Mouse (Mus musculus): ENCODE results near the gene Acadvl. TPM values are rescaled to one million over a fixed set of nuclear protein-coding genes. Genes with fewer than 3 reads are reported as not detected.

Acadvl gene
- total RNA-seq, 2 experiments from 2014 or later: 266 to 502 TPM

DNA sequence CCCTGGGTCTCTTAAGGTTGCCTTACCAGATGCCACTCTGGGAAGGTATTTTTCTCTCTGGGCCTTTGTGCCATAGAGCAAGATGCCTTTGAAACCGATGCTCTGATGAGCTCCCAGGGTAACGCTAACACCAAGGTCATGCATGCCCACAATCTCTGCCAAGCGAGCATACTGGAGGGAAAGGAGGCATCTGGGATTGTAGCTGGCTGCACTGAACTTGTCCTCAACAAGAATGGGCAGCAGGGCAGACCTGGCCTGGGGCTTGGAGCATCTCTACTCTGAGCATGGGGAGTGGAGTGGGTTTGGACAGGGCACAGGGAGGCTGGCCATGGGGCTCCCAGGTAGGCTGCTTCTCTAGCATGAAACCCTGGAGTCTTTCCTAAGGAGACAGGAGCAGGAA is 1.8 kb downstream of the Acadvl start:
- Histone ChIP-seq H3K27ac (no peak overlapping the region), H3K4me3 (no peak overlapping the region)
- DNase-seq: no peak
- TF ChIP-seq CTCF (IDR thresholded peaks at IDR 0.05): no peak
- intact Hi-C loops (cut with DNase I): no loop called here

DNA sequence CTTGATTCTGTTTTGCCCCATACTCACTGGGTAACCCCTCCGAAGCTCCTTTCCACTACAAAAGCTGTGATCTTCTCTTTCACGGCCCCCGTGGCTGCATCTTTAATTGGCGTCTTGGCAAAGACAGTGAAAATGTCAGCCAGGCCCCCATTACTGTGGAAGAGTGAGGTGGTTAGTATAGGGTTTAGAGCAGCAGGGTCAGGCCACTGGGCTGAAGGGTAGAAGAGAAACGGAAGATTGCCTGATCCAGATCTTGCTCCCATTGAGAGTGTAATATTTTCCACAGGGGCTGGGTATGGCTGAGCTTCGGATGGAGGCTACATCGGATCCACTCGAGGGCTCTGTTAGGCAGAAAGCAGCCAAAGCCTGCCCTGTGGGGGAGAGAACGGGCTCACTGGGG is 2.3 kb downstream of the Acadvl start:
- no peak for TF ChIP-seq CTCF (IDR thresholded peaks at IDR 0.05)
- intact Hi-C loops (cut with DNase I): no loop called here
- no peak overlapping the region for H3K27ac ChIP-seq
- H3K4me3 ChIP-seq: no peak overlapping the region
- no peak for DNase-seq

DNA sequence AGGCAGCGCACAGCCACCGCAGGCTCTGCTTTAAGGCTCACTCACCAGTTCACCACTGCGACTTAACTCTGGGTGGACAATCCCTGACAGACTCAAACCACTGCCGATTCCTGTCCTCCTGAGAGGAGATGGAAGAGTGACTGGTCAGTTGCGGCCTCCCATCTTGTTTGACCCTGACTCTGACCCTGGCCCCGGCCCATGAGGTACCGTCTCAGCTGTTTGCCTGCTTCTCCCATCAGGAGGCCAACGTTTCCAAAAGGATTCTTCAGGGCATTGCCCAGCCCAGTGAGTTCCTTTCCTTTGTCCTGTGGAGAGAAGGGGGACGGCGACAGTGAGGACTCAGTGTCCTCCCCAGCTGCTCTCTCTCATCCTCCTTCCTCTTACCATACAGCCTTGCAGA is 4.2 kb downstream of the Acadvl start:
- Histone ChIP-seq H3K27ac (no peak overlapping the region), H3K4me3 (no peak overlapping the region)
- no peak for TF ChIP-seq CTCF (IDR thresholded peaks at IDR 0.05)
- intact Hi-C loops (cut with DNase I): no loop called here
- DNase-seq: no peak

DNA sequence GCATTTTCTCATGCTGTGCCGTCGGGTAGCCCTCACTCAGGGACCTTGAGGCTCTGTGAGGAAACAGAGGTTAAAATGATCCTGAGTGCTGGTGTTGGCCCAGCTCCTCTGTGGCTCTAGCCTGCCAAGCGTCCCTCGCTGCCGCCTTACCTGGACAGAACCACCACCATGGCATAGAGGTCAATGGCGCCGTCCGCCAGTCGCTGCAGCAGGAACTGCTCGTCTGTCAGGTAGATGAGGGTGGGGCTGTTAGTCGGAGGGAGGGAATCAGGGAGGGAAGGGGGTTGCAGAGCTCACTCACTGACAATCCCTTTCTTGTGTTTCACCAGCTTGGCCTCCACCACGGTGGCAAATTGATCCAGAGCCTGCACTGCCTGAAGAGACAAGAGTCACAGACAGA is 4.7 kb downstream of the Acadvl start:
- intact Hi-C loops (cut with DNase I): no loop called here
- Histone ChIP-seq H3K4me3 (no peak overlapping the region), H3K27ac (no peak overlapping the region)
- no peak for TF ChIP-seq CTCF (IDR thresholded peaks at IDR 0.05)
- no peak for DNase-seq

DNA sequence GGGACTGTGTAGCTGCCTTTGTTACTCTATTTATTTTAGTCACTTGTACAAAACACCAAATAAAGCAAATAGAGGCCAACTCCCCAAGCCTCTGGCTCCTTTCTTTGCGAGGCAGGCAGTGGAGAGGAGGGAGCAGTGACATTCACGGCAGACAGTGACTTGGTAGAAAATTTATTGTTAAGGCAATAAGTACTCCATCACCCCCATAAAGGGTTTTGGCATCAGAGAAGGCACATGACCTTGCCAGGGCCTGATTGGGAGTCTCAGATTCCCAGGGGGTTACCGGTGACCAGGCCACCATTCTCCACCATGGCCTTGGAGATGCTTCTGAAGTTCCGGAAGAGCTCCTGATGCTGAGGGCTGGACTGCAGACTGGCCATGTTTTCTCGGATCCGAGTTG is 5.2 kb downstream of the Acadvl start:
- Histone ChIP-seq H3K4me3 (no peak overlapping the region), H3K27ac (no peak overlapping the region)
- TF ChIP-seq CTCF (IDR thresholded peaks at IDR 0.05): no peak
- intact Hi-C loops (cut with DNase I): no loop called here
- DNase-seq: no peak

DNA sequence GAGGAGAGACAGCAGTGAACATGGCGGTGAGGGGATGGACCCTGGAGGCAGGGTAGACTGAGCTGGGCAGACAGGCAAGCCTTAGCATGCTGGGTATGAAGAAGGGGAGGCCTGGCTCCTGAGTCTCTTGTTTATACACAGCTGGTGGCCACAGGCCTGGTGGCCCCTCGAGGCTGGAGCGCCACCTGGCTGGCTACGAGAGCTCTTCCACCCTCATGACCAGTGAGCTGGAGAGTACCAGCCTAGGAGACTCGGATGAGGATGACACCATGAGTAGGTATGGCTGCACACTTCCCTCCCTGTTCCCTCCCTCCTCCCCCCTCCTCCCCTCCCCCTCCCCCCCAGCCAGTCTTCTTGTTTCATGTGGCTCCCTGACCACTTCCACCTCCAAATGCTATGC is 9.7 kb downstream of the Acadvl start:
- Histone ChIP-seq H3K27ac (no peak overlapping the region), H3K4me3 (no peak overlapping the region)
- intact Hi-C loops (cut with DNase I): no loop called here
- peak; percentile 52 for TF ChIP-seq CTCF (IDR thresholded peaks at IDR 0.05)
- DNase-seq: no peak

DNA sequence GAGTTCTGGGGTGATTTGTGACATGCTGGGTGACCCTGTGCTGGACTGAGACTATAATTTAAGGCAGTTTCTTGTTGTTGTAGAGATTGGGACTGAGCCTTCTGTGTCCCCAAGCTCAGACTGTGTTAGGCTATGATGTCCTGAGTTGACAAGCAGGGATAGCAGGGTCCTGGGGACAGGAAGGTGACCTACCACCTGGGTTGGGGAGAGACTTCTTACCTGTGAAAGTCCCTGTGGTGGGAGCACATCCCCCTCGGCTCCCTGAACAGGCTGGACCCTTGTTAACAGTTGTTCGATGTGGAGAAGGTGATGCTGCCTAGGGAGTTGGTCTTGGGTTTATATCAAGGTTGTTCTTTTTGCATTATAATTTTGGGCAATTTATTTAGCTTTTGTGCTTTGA is 12.7 kb downstream of the Acadvl start:
- Histone ChIP-seq H3K4me3 (no peak overlapping the region), H3K27ac (no peak overlapping the region)
- DNase-seq: no peak
- TF ChIP-seq CTCF (IDR thresholded peaks at IDR 0.05): no peak
- intact Hi-C loops (cut with DNase I): loop anchor here (5.0 kb wide), 1 partner anchor 70 kb away; no protein-coding TSS in a partner anchor

DNA sequence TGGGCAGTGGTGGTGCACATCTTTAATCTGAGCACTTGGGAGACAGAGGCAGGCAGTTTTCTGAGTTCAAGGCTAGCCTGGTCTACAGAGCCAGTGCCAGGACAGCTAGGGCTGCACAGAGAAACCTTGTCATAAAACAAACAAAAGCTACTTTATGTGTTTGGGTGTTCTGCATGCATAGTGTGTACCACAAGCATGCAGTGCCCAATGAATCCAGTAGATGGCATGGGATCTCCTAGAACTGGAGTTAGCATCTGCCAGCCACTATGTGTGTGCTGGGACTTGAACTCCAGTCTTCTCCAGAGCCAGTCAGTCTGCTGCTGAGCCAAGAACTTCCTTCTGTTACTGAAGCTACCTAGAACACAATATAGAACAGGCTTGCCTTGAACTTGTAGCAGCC is 13.3 kb downstream of the Acadvl start:
- intact Hi-C loops (cut with DNase I): loop anchor here (5.0 kb wide), 1 partner anchor 70 kb away; no protein-coding TSS in a partner anchor
- no peak for DNase-seq
- H3K4me3 ChIP-seq: peak overlapping the region; percentile 86

DNA sequence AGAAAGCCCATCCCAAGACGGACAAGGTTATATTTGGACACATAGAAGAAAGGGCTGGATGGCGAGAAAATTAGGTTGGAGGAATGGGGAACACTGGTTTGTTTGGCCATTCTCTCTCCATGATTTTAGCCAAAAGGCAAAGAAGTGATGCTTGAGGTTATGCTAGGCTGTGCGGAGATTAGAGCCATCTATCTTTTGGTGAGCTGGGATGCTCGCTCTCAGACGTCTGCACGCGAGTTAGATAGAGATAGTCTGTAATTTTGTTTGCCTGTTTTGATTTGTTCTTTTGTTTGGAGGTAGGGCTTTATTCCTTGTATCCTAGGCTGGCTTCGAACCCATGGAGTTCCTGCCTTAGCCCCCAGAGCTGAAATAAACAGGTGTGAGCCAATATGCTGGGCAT is 14.1 kb downstream of the Acadvl start:
- no peak for TF ChIP-seq CTCF (IDR thresholded peaks at IDR 0.05)
- intact Hi-C loops (cut with DNase I): loop anchor here (5.0 kb wide), 1 partner anchor 69 kb away; no protein-coding TSS in a partner anchor
- Histone ChIP-seq H3K27ac (peak overlapping the region; percentile 100), H3K4me3 (peak overlapping the region; percentile 86)
- no peak for DNase-seq

More for the DNA sequence above, 13.3 kb downstream of the Acadvl start:
- H3K27ac ChIP-seq: no peak overlapping the region
- TF ChIP-seq CTCF (IDR thresholded peaks at IDR 0.05): peak; percentile 52

DNA sequence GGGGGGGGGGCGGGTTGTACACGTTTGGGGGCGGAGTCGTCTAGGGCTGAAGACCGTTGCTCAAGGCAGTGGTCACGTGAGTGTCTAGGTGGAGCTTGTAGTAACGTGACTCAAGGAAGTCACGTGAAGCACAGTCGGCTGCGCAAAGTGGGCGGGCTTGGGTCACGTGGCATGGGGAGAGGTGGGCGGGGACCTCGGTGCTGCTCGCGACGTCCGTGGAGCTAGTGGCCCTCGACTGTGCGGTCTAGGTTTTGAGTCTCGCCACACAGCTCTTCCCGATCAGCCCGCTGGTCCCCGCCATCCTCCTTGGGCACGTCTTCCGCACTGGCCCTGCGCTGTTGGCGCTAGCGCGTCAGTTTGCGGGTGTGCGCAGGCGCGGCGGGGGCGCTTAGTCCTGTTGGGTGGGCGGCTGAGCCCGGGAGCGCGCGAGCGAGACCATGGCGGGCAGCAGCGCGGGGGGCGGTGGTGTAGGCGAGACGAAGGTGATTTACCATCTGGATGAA is 14.8 kb downstream of the Acadvl start, which contains the start of gene Dvl2:
Gene Dvl2 (plus strand): TSS at position 200 of the 503 bp plus-strand sequence.
- peak within 1 kb of the TSS; percentile 100 for H3K27ac ChIP-seq
- no peak for TF ChIP-seq CTCF (IDR thresholded peaks at IDR 0.05)
- H3K4me3 ChIP-seq: peak within 1 kb of the TSS; percentile 86
- peak; percentile 94 for DNase-seq
- intact Hi-C loops (cut with DNase I): loop anchor here (5.0 kb wide), 1 partner anchor 68 kb away; no protein-coding TSS in a partner anchor

DNA sequence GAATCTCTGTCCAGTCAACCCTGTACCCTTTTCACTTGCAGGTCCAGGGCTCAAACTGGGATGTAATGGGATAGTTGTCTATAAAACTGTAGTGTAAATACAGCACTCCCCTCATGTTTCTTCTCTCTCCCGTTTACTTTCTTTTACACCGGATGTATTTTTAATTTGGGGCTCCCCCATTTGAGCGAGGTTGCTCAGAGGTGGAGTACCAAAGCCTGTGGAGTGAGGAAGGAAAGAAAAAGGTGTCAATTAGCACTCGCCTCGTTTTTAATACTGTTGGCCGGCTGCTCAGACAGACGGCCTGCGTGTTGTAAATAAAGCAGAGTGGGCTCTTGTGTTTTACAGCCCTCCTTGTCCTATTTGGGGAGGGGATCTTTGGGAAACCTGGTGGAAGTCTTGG is 15.5 kb downstream of the Acadvl start:
- no peak for TF ChIP-seq CTCF (IDR thresholded peaks at IDR 0.05)
- H3K27ac ChIP-seq: peak overlapping the region; percentile 100
- DNase-seq: no peak
- intact Hi-C loops (cut with DNase I): loop anchor here (5.0 to 10.0 kb wide), 4 partner anchors 67 to 645 kb away; partner anchors contain the start of genes Cd68, Kdm6b, Mpdu1 and Rnf167
- no peak overlapping the region for H3K4me3 ChIP-seq

DNA sequence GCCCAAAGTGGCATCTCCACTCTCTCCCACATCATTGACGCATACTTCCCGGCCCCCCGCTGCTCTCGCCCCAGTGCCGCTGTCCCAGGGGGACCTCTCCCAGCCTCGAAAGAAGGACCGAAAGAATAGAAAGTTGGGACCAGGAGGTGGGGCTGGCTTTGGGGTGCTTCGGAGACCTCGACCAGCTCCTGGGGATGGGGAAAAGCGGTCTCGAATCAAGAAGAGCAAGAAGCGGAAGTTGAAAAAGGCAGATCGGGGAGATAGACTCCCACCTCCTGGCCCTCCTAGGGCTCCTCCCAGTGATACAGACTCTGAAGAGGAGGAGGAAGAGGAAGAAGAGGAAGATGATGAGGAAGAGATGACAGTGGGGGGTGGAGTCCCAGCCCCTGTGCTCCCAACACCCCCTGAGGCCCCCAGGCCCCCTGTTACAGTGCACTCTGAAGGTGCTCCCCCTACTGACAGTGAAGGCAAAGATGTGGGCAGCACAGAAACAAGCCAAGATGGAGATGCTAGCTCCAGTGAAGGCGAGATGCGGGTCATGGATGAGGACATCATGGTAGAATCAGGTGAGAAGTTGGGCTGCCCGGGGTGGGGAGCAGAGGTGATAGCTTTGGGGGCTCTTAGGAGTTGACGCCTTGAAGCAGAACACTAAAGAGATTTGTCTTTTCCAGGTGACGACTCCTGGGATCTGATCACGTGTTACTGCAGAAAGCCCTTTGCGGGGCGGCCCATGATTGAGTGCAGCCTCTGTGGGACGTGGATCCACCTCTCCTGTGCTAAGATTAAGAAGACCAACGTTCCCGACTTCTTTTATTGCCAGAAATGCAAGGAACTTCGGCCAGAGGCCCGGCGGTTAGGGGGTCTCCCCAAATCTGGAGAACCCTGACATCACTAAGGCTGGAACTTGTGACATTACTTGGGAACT is 16.4 kb downstream of the Acadvl start:
- DNase-seq: no peak
- Histone ChIP-seq H3K4me3 (no peak overlapping the region), H3K27ac (peak overlapping the region; percentile 100)
- TF ChIP-seq CTCF (IDR thresholded peaks at IDR 0.05): peak; percentile 22; the same call in 1 of the 2 replicates
- intact Hi-C loops (cut with DNase I): loop anchor here (10.0 kb wide), 3 partner anchors 334 to 646 kb away; partner anchors contain the start of genes Cd68, Kdm6b, Mpdu1 and Rnf167

DNA sequence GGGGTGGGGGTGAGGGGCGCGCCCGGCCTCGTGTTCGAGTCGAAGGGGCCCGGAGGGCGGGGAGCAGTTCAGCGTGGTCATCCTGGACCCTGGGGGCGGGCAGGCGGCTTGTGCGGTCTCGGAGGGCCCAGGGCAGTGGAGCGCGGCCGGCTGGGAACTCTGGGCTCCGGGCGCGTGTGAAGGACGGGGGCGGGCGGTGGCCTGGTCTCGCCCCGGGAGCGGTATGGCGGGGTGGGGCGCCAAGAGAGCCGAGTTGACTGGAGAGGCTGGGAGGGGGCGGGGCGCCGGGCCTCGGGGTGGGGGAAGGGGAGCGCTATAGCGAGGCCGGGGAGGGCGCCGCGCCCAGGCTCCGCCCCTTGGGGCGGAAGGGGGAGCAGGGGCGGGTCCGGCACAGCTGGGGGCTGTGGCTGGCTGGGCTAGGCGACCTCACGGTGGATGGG is 18.1 kb downstream of the Acadvl start:
- no peak for TF ChIP-seq CTCF (IDR thresholded peaks at IDR 0.05)
- peak; percentile 97 for DNase-seq
- Histone ChIP-seq H3K4me3 (peak overlapping the region; percentile 98), H3K27ac (peak overlapping the region; percentile 100)
- intact Hi-C loops (cut with DNase I): loop anchor here (10.0 kb wide), 3 partner anchors 332 to 648 kb away; partner anchors contain the start of genes Cd68, Kdm6b, Mpdu1 and Rnf167

Data from gastrocnemius, adult 2 months (tissue).